Mouse (Mus musculus) G1E (cell line): ENCODE measurements at regions not wholly inside any gene's neighbourhood (a gene's known extent, or its start where the extent isn't known, plus 50 kb on each side); places are given as distances from the start of the nearest gene placed in this dataset.

ENCODE experiments used
- ATAC-seq: 2 replicates; pipeline ENCODE4 v1.8.0; 2016; ENCODE audit warnings: mild to moderate bottlenecking; ENCODE audit not compliant: insufficient number of reproducible peaks, poor library complexity, low FRiP score, severe bottlenecking; ENCODE audit errors: extremely low read depth
- DNase-seq: peaks from one replicate; pipeline ENCODE4 v3.0.0; 2012; ENCODE audit warnings: low spot score
- H3K27me3 ChIP-seq: 2 replicates; pipeline ENCODE4 v1.6.1; 2012; ENCODE audit warnings: mild to moderate bottlenecking, low read length, inconsistent platforms; ENCODE audit not compliant: insufficient read depth
- H3K36me3 ChIP-seq: replicated peaks from 2 replicates; pipeline ENCODE3; 2012; ENCODE audit warnings: mild to moderate bottlenecking, inconsistent platforms
- H3K4me1 ChIP-seq: 2 replicates; pipeline ENCODE4 v1.6.1; 2012; ENCODE audit warnings: low read depth, low read length, inconsistent platforms, mixed read lengths; ENCODE audit not compliant: insufficient read depth
- H3K4me3 ChIP-seq: 2 replicates; pipeline ENCODE4 v1.5.1; 2012; ENCODE audit warnings: low read depth, mild to moderate bottlenecking, inconsistent platforms, low read length, moderate library complexity, mixed read lengths
- H3K9me3 ChIP-seq: replicated peaks from 2 replicates; pipeline ENCODE4 v1.6.1; 2012; ENCODE audit warnings: inconsistent platforms
- CTCF ChIP-seq: IDR thresholded peaks from 2 replicates; pipeline ENCODE4 v1.5.1; 2012; ENCODE audit warnings: low read depth, low read length, inconsistent platforms, mixed read lengths
- GATA1 ChIP-seq: IDR thresholded peaks from 2 replicates; pipeline ENCODE4 v1.6.1; 2012; ENCODE audit warnings: borderline replicate concordance, low read length, inconsistent platforms, mixed read lengths
- GATA2 ChIP-seq: IDR thresholded peaks from 2 replicates; pipeline ENCODE4 v1.6.1; 2012; ENCODE audit warnings: low read depth, low read length, inconsistent platforms, borderline replicate concordance
- POLR2AphosphoS5 ChIP-seq: IDR thresholded peaks from 2 replicates; pipeline ENCODE4 v1.6.1; 2012; ENCODE audit warnings: low read depth, low read length, inconsistent platforms; ENCODE audit not compliant: insufficient replicate concordance
- TAL1 ChIP-seq: conservative IDR thresholded peaks from 2 replicates; pipeline ENCODE4 v1.6.1; 2012; ENCODE audit warnings: low read depth, low read length, inconsistent platforms, mixed read lengths

DNA sequence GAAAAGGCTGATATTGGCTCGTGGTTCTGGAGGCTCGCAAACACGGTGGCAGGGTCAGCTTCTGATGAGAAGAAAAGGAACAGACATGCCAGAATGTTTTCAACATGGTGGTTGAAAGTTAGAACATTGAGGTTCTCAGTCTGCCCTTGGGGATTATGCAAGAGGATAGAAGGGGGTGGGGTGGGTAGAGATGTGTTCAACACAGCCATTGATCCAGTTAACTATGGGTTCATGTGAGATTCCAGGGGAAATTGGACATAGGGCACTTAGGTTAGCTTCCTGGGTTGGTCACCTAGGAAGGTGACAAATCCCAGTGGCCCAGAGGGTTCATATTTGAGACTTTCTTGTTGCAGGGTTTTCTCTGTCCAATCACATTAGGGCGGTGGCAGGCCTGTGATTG lies 176.1 kb downstream of the Gadd45g start:
- H3K4me3 ChIP-seq, result no peak overlapping the region
- H3K27me3 ChIP-seq, result peaks cover 34% of the 10 kb centered on the region
- peaks cover 3% of the 10 kb centered on the region; the same call in 1 of the 2 replicates for H3K4me1 ChIP-seq
- TF ChIP-seq POLR2AphosphoS5 (no peak), CTCF (no peak), GATA2 (no peak)
- H3K9me3 ChIP-seq, result no peaks in the 10 kb centered on the region
- DNase-seq (no peak), ATAC-seq (no peak)
- no peaks in the 10 kb centered on the region for H3K36me3 ChIP-seq

- Histone ChIP-seq H3K9me3 (no peaks in the 10 kb centered on the region), H3K4me3 (no peak overlapping the region), H3K36me3 (no peaks in the 10 kb centered on the region), H3K4me1 (peaks cover 3% of the 10 kb centered on the region; the same call in 1 of the 2 replicates), H3K27me3 (peaks cover 27% of the 10 kb centered on the region)
- DNase-seq, result no peak
- no peak for TF ChIP-seq GATA2
- TF ChIP-seq GATA1, result no peak
- TF ChIP-seq TAL1, result no peak
- TF ChIP-seq POLR2AphosphoS5, result no peak
- TF ChIP-seq CTCF, result no peak
- no peak for ATAC-seq
Observed at GRCm38 (mm10) chr13:52024349-52024748, 177.9 kb downstream of the Gadd45g start.

- Histone ChIP-seq H3K27me3 (peaks cover 23% of the 10 kb centered on the region; the same call in 1 of the 2 replicates), H3K4me3 (no peak overlapping the region), H3K36me3 (no peaks in the 10 kb centered on the region), H3K9me3 (no peaks in the 10 kb centered on the region), H3K4me1 (peaks cover 3% of the 10 kb centered on the region; the same call in 1 of the 2 replicates)
- DNase-seq, result no peak
- TF ChIP-seq GATA2 (no peak), CTCF (no peak), GATA1 (no peak), TAL1 (no peak), POLR2AphosphoS5 (no peak)
- no peak for ATAC-seq
Observed at GRCm38 (mm10) chr13:52024832-52025481, 178.5 kb downstream of the Gadd45g start.

DNA sequence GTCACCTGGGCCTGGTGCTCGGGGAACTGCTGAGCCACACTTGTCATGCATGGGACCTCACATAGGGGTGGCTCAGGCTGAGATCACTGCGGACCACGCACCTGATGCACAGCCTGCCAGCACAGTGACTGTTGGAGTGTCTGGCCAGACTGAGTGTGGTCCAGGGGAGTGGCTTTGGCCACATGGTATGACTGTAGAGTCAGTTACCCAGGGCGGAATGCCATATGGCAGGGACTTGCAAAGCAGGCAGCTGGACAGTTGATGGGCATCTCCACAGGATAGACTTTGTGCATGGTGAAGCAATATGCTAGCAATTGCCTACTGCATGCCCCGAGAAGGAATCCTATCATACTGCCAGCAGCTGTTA lies 179.0 kb downstream of the Gadd45g start:
- H3K4me3 ChIP-seq, result no peak overlapping the region
- H3K4me1 ChIP-seq, result peaks cover 3% of the 10 kb centered on the region; the same call in 1 of the 2 replicates
- TF ChIP-seq GATA1, result no peak
- no peak for TF ChIP-seq CTCF
- TF ChIP-seq TAL1, result no peak
- no peak for TF ChIP-seq POLR2AphosphoS5
- TF ChIP-seq GATA2, result no peak
- ATAC-seq (no peak), DNase-seq (no peak)
- H3K9me3 ChIP-seq, result no peaks in the 10 kb centered on the region
- H3K27me3 ChIP-seq, result peaks cover 23% of the 10 kb centered on the region; the same call in 1 of the 2 replicates
- H3K36me3 ChIP-seq, result no peaks in the 10 kb centered on the region

- Histone ChIP-seq H3K27me3 (peaks cover 18% of the 10 kb centered on the region; the same call in 1 of the 2 replicates), H3K36me3 (no peaks in the 10 kb centered on the region), H3K4me3 (no peak overlapping the region), H3K9me3 (no peaks in the 10 kb centered on the region), H3K4me1 (peaks cover 3% of the 10 kb centered on the region; the same call in 1 of the 2 replicates)
- DNase-seq, result no peak
- TF ChIP-seq TAL1 (no peak), GATA1 (no peak), POLR2AphosphoS5 (no peak), GATA2 (no peak)
- ATAC-seq, result no peak
Observed at GRCm38 (mm10) chr13:52026291-52026690, 179.8 kb downstream of the Gadd45g start.

- Histone ChIP-seq H3K4me1 (peaks cover 3% of the 10 kb centered on the region; the same call in 1 of the 2 replicates), H3K36me3 (no peaks in the 10 kb centered on the region), H3K9me3 (no peaks in the 10 kb centered on the region), H3K27me3 (peaks cover 6% of the 10 kb centered on the region; the same call in 1 of the 2 replicates), H3K4me3 (no peak overlapping the region)
- DNase-seq, result no peak
- no peak for ATAC-seq
- TF ChIP-seq CTCF, result no peak
Observed at GRCm38 (mm10) chr13:52029868-52030422, 183.5 kb downstream of the Gadd45g start.

DNA sequence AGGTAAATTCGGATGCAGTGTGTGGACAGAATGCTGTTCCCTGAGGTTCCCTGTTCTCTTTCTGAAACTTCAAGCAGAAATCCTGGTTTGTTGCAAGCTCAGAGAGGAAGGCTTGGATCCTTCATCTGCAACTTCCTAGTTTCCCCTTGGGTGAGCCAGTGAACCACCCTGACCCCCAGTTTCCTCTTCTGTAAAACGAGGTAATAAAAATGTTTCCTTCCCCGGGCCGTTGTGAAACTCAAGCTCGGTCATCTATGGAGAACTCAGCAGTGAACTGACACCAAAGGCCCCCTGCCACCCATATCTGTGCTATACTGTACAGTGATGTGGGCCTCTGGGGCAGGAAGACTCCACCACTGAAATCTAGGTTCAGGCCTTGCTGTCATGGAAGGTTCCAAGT lies 185.0 kb downstream of the Gadd45g start:
- no peak for TF ChIP-seq CTCF
- TF ChIP-seq POLR2AphosphoS5, result no peak
- no peak for TF ChIP-seq GATA2
- no peak for TF ChIP-seq TAL1
- TF ChIP-seq GATA1, result no peak
- H3K4me1 ChIP-seq, result 0 out of 2 replicates have a peak, but pooled peaks cover under 1% of the 10 kb centered on the region
- no peak overlapping the region for H3K4me3 ChIP-seq
- DNase-seq, result no peak
- H3K9me3 ChIP-seq, result no peaks in the 10 kb centered on the region
- ATAC-seq, result no peak
- peaks cover 4% of the 10 kb centered on the region for H3K27me3 ChIP-seq
- no peaks in the 10 kb centered on the region for H3K36me3 ChIP-seq
